Mouse (Mus musculus) kidney, postnatal 0 days (tissue): ENCODE measurements around the gene 2210408I21Rik. TPM values are rescaled to one million over a fixed set of nuclear protein-coding genes. Genes with fewer than 3 reads are reported as not detected.

Experiments used
- ATAC-seq: fragments of 200-750 bp; cut with Nextera tagmentation; replicated peaks from 2 replicates; pipeline ENCODE4 v1.8.0; 2017; ENCODE audit warnings: low read depth, moderate number of reproducible peaks, moderate TSS enrichment, moderate library complexity; ENCODE audit not compliant: low FRiP score
- DNase-seq: peaks from one replicate; pipeline ENCODE4 v3.0.0-alpha.2; 2016; ENCODE audit warnings: low spot score
- H3K27ac ChIP-seq: fragments of 300-500 bp; sonication (generic); 2 replicates; pipeline ENCODE4 v1.5.1; 2014; ENCODE audit warnings: mild to moderate bottlenecking
- H3K27me3 ChIP-seq: fragments of 300-500 bp; sonication (generic); 2 replicates; pipeline ENCODE4 v1.6.1; 2014; ENCODE audit warnings: low read length, mixed read lengths; ENCODE audit not compliant: insufficient read depth
- H3K36me3 ChIP-seq: fragments of 300-500 bp; sonication (generic); 2 replicates; pipeline ENCODE4 v1.6.1; 2014; ENCODE audit warnings: low read length, mixed read lengths; ENCODE audit not compliant: insufficient read depth
- H3K4me1 ChIP-seq: fragments of 300-500 bp; sonication (generic); replicated peaks from 2 replicates; pipeline ENCODE4 v1.6.1; 2014; ENCODE audit warnings: antibody characterized with exemption, low read length, mixed read lengths; ENCODE audit not compliant: insufficient read depth
- H3K4me2 ChIP-seq: fragments of 300-500 bp; sonication (generic); 2 replicates; pipeline ENCODE4 v1.6.1; 2014; ENCODE audit warnings: mild to moderate bottlenecking, low read length, moderate library complexity, mixed read lengths
- H3K4me3 ChIP-seq: fragments of 300-500 bp; sonication (generic); replicated peaks from 2 replicates; pipeline ENCODE4 v1.5.1; 2014; ENCODE audit warnings: low read depth, low read length
- H3K9ac ChIP-seq: fragments of 300-500 bp; sonication (generic); 2 replicates; pipeline ENCODE4 v1.6.1; 2014; ENCODE audit warnings: low read depth, low read length
- H3K9me3 ChIP-seq: fragments of 300-500 bp; sonication (generic); replicated peaks from 2 replicates; pipeline ENCODE4 v1.6.1; 2016; ENCODE audit warnings: low read length, inconsistent platforms, mixed read lengths
- CTCF ChIP-seq: IDR thresholded peaks from 2 replicates; pipeline ENCODE4 v1.5.1; 2016; ENCODE audit warnings: antibody characterized with exemption, low read depth, mild to moderate bottlenecking, moderate library complexity
- WGBS: fragments of 180-500 bp; shearing (Covaris S2); extraction: QIAGEN DNeasy Blood & Tissue Kit; methylation state at CpG from one replicate; pipeline ENCODE4 v1.1.7; 2014; 5-methylcytosine and 5-hydroxymethylcytosine counted together
- polyA plus RNA-seq: library from polyadenylated mRNA; unstranded; fragments of >200 nt; fragmentation: Nextera tagmentation; extraction: Ambion mirVana; gene quantifications from 2 replicates; pipeline ENCODE4 v1.2.1, GENCODE M21; 2015

2210408I21Rik gene
- polyA plus RNA-seq, 1 experiment from 2014 or later = 7.1 TPM

- Histone ChIP-seq H3K9ac (no peak overlapping the region), H3K27me3 (no peaks in the 10 kb centered on the region), H3K36me3 (no peaks in the 10 kb centered on the region), H3K4me1 (no peaks in the 10 kb centered on the region), H3K27ac (no peak overlapping the region), H3K4me2 (no peak overlapping the region), H3K4me3 (no peak overlapping the region), H3K9me3 (no peaks in the 10 kb centered on the region)
- no peak for DNase-seq
- 87% methylated on average over 2 of the region's 2 CpGs for WGBS
- no peak for TF ChIP-seq CTCF
- no peak for ATAC-seq
These were observed 261.0 kb downstream of the 2210408I21Rik start for GRCm38 (mm10) chr13:77396374-77396773.

GRCm38 (mm10) chr13:77396981-77397380 is 261.6 kb downstream of the 2210408I21Rik start:
- no peaks in the 10 kb centered on the region for H3K27me3 ChIP-seq
- H3K4me1 ChIP-seq = no peaks in the 10 kb centered on the region
- H3K4me2 ChIP-seq = no peak overlapping the region
- no peak overlapping the region for H3K27ac ChIP-seq
- DNase-seq (no peak), ATAC-seq (no peak)
- H3K9me3 ChIP-seq = no peaks in the 10 kb centered on the region
- no peaks in the 10 kb centered on the region for H3K36me3 ChIP-seq
- no peak for TF ChIP-seq CTCF
- no peak overlapping the region for H3K4me3 ChIP-seq
- WGBS = 86% methylated on average over 5 of the region's 5 CpGs
- H3K9ac ChIP-seq = no peak overlapping the region

- no peak for DNase-seq
- Histone ChIP-seq H3K4me2 (no peak overlapping the region), H3K9me3 (no peaks in the 10 kb centered on the region), H3K27ac (no peak overlapping the region), H3K27me3 (no peaks in the 10 kb centered on the region), H3K4me1 (no peaks in the 10 kb centered on the region), H3K9ac (no peak overlapping the region), H3K4me3 (no peak overlapping the region), H3K36me3 (no peaks in the 10 kb centered on the region)
- WGBS = 83% methylated on average over 7 of the region's 7 CpGs
- no peak for ATAC-seq
- no peak for TF ChIP-seq CTCF
These were observed 262.3 kb downstream of the 2210408I21Rik start for GRCm38 (mm10) chr13:77397646-77398045.

GRCm38 (mm10) chr13:77398477-77398876 is 263.1 kb downstream of the 2210408I21Rik start:
- no peak overlapping the region for H3K4me2 ChIP-seq

GRCm38 (mm10) chr13:77400762-77401161 is 265.4 kb downstream of the 2210408I21Rik start:
- TF ChIP-seq CTCF = peak; percentile 20; the same call in 1 of the 2 replicates
- Histone ChIP-seq H3K36me3 (no peaks in the 10 kb centered on the region), H3K9me3 (no peaks in the 10 kb centered on the region), H3K4me1 (no peaks in the 10 kb centered on the region), H3K27ac (no peak overlapping the region), H3K4me2 (no peak overlapping the region), H3K27me3 (no peaks in the 10 kb centered on the region), H3K4me3 (no peak overlapping the region), H3K9ac (no peak overlapping the region)
- WGBS = 79% methylated on average over 2 of the region's 2 CpGs
- DNase-seq = peak; percentile 3
- no peak for ATAC-seq

More at GRCm38 (mm10) chr13:77398477-77398876, 263.1 kb downstream of the 2210408I21Rik start:
- H3K36me3 ChIP-seq = no peaks in the 10 kb centered on the region
- DNase-seq = no peak
- TF ChIP-seq CTCF = no peak
- ATAC-seq = no peak
- no peak overlapping the region for H3K4me3 ChIP-seq
- H3K4me1 ChIP-seq = no peaks in the 10 kb centered on the region
- no peaks in the 10 kb centered on the region for H3K9me3 ChIP-seq
- no peak overlapping the region for H3K9ac ChIP-seq
- no peak overlapping the region for H3K27ac ChIP-seq
- WGBS = 67% methylated on average over 3 of the region's 3 CpGs
- H3K27me3 ChIP-seq = no peaks in the 10 kb centered on the region

- no peak overlapping the region for H3K9ac ChIP-seq
- H3K4me2 ChIP-seq = no peak overlapping the region
- no peak overlapping the region for H3K4me3 ChIP-seq
- H3K27me3 ChIP-seq = no peaks in the 10 kb centered on the region
- DNase-seq (no peak), ATAC-seq (no peak)
- no peak overlapping the region for H3K27ac ChIP-seq
- no peaks in the 10 kb centered on the region for H3K4me1 ChIP-seq
- peak; percentile 45; the same call in 1 of the 2 replicates for TF ChIP-seq CTCF
- 83% methylated on average over 3 of the region's 3 CpGs for WGBS
- H3K9me3 ChIP-seq = no peaks in the 10 kb centered on the region
- no peaks in the 10 kb centered on the region for H3K36me3 ChIP-seq
These were observed 273.2 kb downstream of the 2210408I21Rik start for GRCm38 (mm10) chr13:77408530-77408929.

- Histone ChIP-seq H3K4me2 (no peak overlapping the region), H3K27ac (no peak overlapping the region), H3K4me3 (no peak overlapping the region), H3K27me3 (no peaks in the 10 kb centered on the region), H3K9me3 (no peaks in the 10 kb centered on the region), H3K9ac (no peak overlapping the region), H3K4me1 (no peaks in the 10 kb centered on the region), H3K36me3 (no peaks in the 10 kb centered on the region)
- no peak for TF ChIP-seq CTCF
- no peak for ATAC-seq
- DNase-seq = no peak
- 65% methylated on average over 2 of the region's 2 CpGs for WGBS
These were observed 274.5 kb downstream of the 2210408I21Rik start for GRCm38 (mm10) chr13:77409804-77410203.
